Mouse (Mus musculus) B cell, adult 62 days (primary cell): Measurements from ENCODE around the gene Rabep1. TPM values are rescaled to one million over a fixed set of nuclear protein-coding genes. Genes with fewer than 3 reads are reported as not detected.

ENCODE experiments used
- total RNA-seq: library from RNA; stranded (reverse); gene quantifications from 4 replicates; pipeline ENCODE4 v1.2.4, GENCODE M21; 2023

The Rabep1 gene
- 55.4 to 60.1 TPM (median 57.9 TPM) in 4 replicates for total RNA-seq

DNA sequence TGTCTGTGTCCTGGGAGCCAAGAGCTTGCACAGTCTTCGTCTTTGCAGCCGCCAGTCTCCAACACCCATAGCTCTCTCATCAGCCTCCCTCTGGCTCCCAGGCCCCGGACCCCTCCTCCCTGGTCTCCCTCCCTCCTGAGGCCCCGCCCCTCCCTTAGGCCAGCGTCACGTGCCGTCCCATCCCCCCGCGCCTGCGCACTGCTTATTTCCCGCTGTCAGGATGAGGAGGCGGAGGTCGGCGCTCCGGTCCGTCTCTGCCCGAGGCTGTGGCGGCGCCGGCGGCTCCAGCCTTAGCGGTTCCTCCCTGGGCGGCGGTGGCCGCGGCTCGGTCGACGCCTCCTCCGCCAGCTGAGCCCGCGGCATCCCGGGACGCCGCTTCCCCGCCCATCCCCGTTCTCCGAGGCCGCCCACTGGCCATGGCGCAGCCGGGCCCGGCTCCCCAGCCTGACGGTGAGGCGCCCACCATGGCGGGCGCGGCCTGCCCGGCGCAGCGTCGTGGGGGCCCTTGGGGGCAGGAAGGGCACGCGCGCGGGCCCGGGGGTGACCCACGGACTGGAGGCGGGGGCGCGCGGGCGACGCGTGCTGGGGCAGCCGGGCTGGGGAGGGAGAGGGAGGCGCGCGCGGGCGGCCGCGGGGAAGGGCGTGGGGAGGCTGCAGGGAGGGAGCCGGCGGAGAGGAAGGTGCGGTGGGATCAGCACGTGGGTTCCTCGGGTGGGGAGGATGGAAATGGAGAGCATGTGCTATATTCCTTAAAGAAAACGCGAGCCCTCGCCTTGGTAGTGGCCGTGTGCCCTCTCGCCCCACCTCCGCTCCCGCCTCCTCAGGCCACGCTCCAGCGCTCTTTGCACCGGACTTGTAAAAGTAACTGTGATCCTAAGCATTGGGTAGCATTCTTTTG, at the start of gene Rabep1:
Gene Rabep1 (plus strand): TSS at position 220 of the 898 bp plus-strand sequence.

GRCm38 (mm10) chr11:70812365-70812764, 32.2 kb upstream of the Rabep1 start, which contains the start of gene Scimp:
TSS of gene Scimp (minus strand) at chr11:70812586.

GRCm38 (mm10) chr11:70969821-70970559, 125.4 kb downstream of the Rabep1 start, which contains the start of the genes Nup88 and Rpain:
TSS of gene Nup88 (minus strand) at chr11:70969973.
TSS of gene Rpain (plus strand) at chr11:70970213.

GRCm38 (mm10) chr11:70982557-70983228, 138.1 kb downstream of the Rabep1 start, which contains the start of gene C1qbp:
TSS of gene C1qbp (minus strand) at chr11:70983026.

Other genes starting within 250 kb of the Rabep1 start
- gene 4930544D05Rik, start 228.9 kb upstream of the Rabep1 start, total RNA-seq = not detected in 4 replicates
- gene Chrne, start 225.6 kb upstream of the Rabep1 start, total RNA-seq = 2.2 TPM in 1 of 4 replicates, not detected in the others
- not detected in 4 replicates for gene Gp1ba, start 205.7 kb upstream of the Rabep1 start, total RNA-seq
- 191 to 209 TPM (median 198 TPM) in 4 replicates for gene Rnf167, start 197.5 kb upstream of the Rabep1 start, total RNA-seq
- gene Slc25a11, start 197.3 kb upstream of the Rabep1 start, total RNA-seq = 63.0 to 77.8 TPM (median 66.3 TPM) in 4 replicates
- gene Pfn1, start 190.1 kb upstream of the Rabep1 start, total RNA-seq = 1,311 to 1,415 TPM (median 1,337 TPM) in 4 replicates
- gene Eno3, start 187.6 kb upstream of the Rabep1 start, total RNA-seq = 27.9 to 35.0 TPM (median 31.9 TPM) in 4 replicates
- gene Spag7, start 175.4 kb upstream of the Rabep1 start, total RNA-seq = 34.1 to 44.3 TPM (median 40.2 TPM) in 4 replicates
- 60.2 to 85.3 TPM (median 65.6 TPM) in 4 replicates for gene Camta2, start 156.7 kb upstream of the Rabep1 start, total RNA-seq
- 1.4 to 2.5 TPM (median 2.2 TPM) in 4 replicates for gene Inca1, start 144.6 kb upstream of the Rabep1 start, total RNA-seq
- gene Kif1c, start 144.2 kb upstream of the Rabep1 start, total RNA-seq = 27.1 to 33.9 TPM (median 29.3 TPM) in 4 replicates
- gene Zfp3, start 80.6 kb upstream of the Rabep1 start, total RNA-seq = 1.9 to 2.7 TPM (median 2.2 TPM) in 4 replicates
- gene Scimp, start 32.2 kb upstream of the Rabep1 start, total RNA-seq = 22.2 to 27.1 TPM (median 23.6 TPM) in 4 replicates
- 84.9 to 118 TPM (median 92.8 TPM) in 4 replicates for gene Nup88, start 125.2 kb downstream of the Rabep1 start, total RNA-seq
- 42.1 to 58.3 TPM (median 49.2 TPM) in 4 replicates for gene Rpain, start 125.4 kb downstream of the Rabep1 start, total RNA-seq
- 84.0 to 89.1 TPM (median 84.0 TPM) in 4 replicates for gene C1qbp, start 138.2 kb downstream of the Rabep1 start, total RNA-seq
- gene Dhx33, start 159.7 kb downstream of the Rabep1 start, total RNA-seq = 29.0 to 34.3 TPM (median 31.4 TPM) in 4 replicates
- gene Mis12, start 174.8 kb downstream of the Rabep1 start, total RNA-seq = 7.5 to 14.6 TPM (median 10.5 TPM) in 4 replicates
- gene Derl2, start 175.1 kb downstream of the Rabep1 start, total RNA-seq = 22.0 to 26.2 TPM (median 24.9 TPM) in 4 replicates
- not detected in 4 replicates for gene 6330403K07Rik, start 188.7 kb downstream of the Rabep1 start, total RNA-seq